Mouse (Mus musculus): ENCODE results near the gene Asic1. TPM values are rescaled to one million over a fixed set of nuclear protein-coding genes. Genes with fewer than 3 reads are reported as not detected.

Asic1 gene
- polyA plus RNA-seq, 1 experiment, result 2.0 TPM

DNA sequence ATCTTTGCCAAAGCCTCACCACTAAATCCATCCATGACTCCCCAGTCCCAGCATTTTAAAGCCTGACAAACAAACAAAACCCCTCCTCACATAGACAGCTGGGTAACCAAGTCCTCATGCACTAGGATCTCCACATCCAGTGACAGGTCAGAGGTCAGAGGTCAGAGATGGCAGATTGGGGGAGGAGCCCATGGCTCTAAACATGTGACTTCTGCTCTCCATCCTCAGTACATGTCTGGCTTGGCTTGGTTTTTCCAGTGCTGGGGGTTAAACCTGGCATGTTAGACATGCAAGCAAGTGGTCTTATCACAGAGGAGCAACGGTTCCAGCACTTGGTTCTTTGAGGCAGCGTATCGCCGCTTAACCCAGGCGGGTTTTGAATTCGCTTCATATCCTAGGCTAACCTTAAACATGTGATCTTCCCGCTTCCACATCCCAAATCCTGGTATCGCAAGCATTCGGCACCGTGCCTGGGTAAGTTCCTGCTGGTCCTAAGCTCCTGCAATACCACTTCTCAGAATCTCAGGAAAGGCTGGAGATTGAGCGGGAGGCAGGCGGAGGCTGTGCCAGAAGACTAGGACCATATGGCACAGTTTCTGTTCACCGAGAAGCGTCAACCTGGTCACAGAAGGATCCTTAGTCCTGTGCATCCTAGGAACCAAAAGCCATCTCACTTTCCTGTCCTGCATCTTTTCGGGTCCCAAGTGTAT, 8.9 kb upstream of the Asic1 start:
- Histone ChIP-seq H3K79me2 (ENCODE audit: control insufficient read depth, insufficient read depth) (no peaks in the 10 kb centered on the region), H3K27me3 (ENCODE audit: control insufficient read depth, insufficient read depth, insufficient read length) (no peaks in the 10 kb centered on the region), H3K36me3 (ENCODE audit: control insufficient read depth, insufficient read depth) (no peaks in the 10 kb centered on the region), H3K4me3 (no peak overlapping the region), H3ac (ENCODE audit: control insufficient read depth, insufficient read length) (no peak overlapping the region), H3K4me2 (ENCODE audit: low read depth) (no peak overlapping the region)
- TF ChIP-seq SRF (IDR thresholded peaks at IDR 0.05; ENCODE audit: control insufficient read depth, insufficient read length, low read depth), result no peak
- no peak for TF ChIP-seq POLR2A (IDR thresholded peaks at IDR 0.05; ENCODE audit: insufficient read length, low read depth)
- TF ChIP-seq MYOD1 (IDR thresholded peaks at IDR 0.05; ENCODE audit: control insufficient read depth in 1 of 3, insufficient read length in 2 of 3, low read depth in 2 of 3), result no peak
- no peak for TF ChIP-seq REST (IDR thresholded peaks at IDR 0.05; ENCODE audit: insufficient read depth, insufficient read length)
- TF ChIP-seq CEBPB (IDR thresholded peaks at IDR 0.05; ENCODE audit: insufficient read depth, poor library complexity, severe bottlenecking), result no peak
- TF ChIP-seq E2F4 (IDR thresholded peaks at IDR 0.05; ENCODE audit: insufficient read depth), result no peak
- no peak for TF ChIP-seq TCF3 (IDR thresholded peaks at IDR 0.05; ENCODE audit: insufficient read length, low read depth)
- TF ChIP-seq MAX (IDR thresholded peaks at IDR 0.05; ENCODE audit: low read depth), result no peak
- TF ChIP-seq TCF12 (IDR thresholded peaks at IDR 0.05; ENCODE audit: insufficient read depth, poor library complexity, severe bottlenecking), result no peak
- TF ChIP-seq MYOG (IDR thresholded peaks at IDR 0.05; ENCODE audit: control insufficient read depth in 1 of 3, insufficient read depth in 1 of 3, insufficient read length in 2 of 3, low read depth in 2 of 3), result no peak
- TF ChIP-seq POLR2AphosphoS2 (IDR thresholded peaks at IDR 0.05; ENCODE audit: insufficient read length, low read depth), result no peak
- TF ChIP-seq USF1 (IDR thresholded peaks at IDR 0.05; ENCODE audit: low read depth), result no peak

DNA sequence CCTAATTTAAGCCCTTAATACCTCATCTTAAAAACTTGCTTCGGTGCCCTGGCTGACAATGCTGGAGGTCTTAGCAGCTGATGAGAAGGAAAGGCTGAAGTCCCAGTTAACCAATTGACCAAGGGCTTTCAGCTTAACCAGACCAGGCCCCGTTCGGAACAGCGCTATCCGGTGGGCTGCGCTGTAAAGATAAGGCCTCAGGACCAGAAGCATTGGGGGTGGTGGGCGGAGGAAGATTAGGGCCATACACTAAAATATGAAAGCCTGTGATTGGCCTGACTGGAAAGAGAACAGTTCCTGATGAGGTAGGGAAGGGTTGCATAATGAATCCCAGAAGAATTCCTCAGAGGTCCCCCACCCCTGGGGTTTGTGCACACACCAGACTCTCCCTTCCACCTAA, 7.8 kb upstream of the Asic1 start:
- Histone ChIP-seq H3K79me2 (ENCODE audit: control insufficient read depth, insufficient read depth) (no peaks in the 10 kb centered on the region), H3K4me2 (ENCODE audit: low read depth) (no peak overlapping the region), H3ac (ENCODE audit: control insufficient read depth, insufficient read length) (no peak overlapping the region), H3K27me3 (ENCODE audit: control insufficient read depth, insufficient read depth, insufficient read length) (no peaks in the 10 kb centered on the region), H3K36me3 (ENCODE audit: control insufficient read depth, insufficient read depth) (no peaks in the 10 kb centered on the region), H3K4me3 (no peak overlapping the region)
- TF ChIP-seq MAX (IDR thresholded peaks at IDR 0.05; ENCODE audit: low read depth) (no peak), MYOD1 (IDR thresholded peaks at IDR 0.05; ENCODE audit: control insufficient read depth in 1 of 3, insufficient read length in 2 of 3, low read depth in 2 of 3) (no peak), REST (IDR thresholded peaks at IDR 0.05; ENCODE audit: insufficient read depth, insufficient read length) (no peak), TCF3 (IDR thresholded peaks at IDR 0.05; ENCODE audit: insufficient read length, low read depth) (no peak), USF1 (IDR thresholded peaks at IDR 0.05; ENCODE audit: low read depth) (no peak), E2F4 (IDR thresholded peaks at IDR 0.05; ENCODE audit: insufficient read depth) (no peak), POLR2AphosphoS2 (IDR thresholded peaks at IDR 0.05; ENCODE audit: insufficient read length, low read depth) (no peak), POLR2A (IDR thresholded peaks at IDR 0.05; ENCODE audit: insufficient read length, low read depth) (no peak), SRF (IDR thresholded peaks at IDR 0.05; ENCODE audit: control insufficient read depth, insufficient read length, low read depth) (no peak), TCF12 (IDR thresholded peaks at IDR 0.05; ENCODE audit: insufficient read depth, poor library complexity, severe bottlenecking) (no peak), CEBPB (IDR thresholded peaks at IDR 0.05; ENCODE audit: insufficient read depth, poor library complexity, severe bottlenecking) (no peak), MYOG (IDR thresholded peaks at IDR 0.05; ENCODE audit: control insufficient read depth in 1 of 3, insufficient read depth in 1 of 3, insufficient read length in 2 of 3, low read depth in 2 of 3) (no peak)

DNA sequence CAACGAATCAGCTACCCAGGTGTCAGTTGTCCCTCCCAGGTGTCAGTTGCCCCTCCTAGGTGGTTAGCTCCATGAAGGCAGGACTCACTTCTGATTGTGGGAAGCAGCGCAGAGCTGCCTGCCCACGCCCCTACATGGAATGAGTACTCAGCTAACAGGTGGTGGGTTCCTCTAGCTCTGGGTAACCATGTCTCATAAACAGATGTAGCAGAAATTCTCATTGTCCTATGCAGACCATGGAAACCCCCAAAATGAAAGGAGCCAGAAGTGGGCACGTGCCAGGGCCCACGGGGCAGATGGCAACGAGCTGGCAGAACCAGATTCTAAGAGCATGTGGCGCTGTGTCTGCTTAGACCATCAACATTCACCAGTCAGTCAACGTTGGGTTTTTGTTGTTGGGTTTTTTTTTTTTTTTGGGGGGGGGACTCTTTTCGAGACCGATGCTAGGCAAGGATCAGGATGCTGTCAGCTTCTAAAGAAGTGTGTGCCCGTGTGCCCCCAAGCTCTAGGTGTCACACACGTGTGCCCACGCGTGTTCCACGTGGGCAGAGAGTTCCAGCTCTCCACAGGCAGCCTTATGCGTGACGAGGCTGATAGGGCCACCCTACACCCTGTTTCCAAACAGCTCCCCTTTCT, 6.1 kb upstream of the Asic1 start:
- Histone ChIP-seq H3K79me2 (ENCODE audit: control insufficient read depth, insufficient read depth) (no peaks in the 10 kb centered on the region), H3K36me3 (ENCODE audit: control insufficient read depth, insufficient read depth) (no peaks in the 10 kb centered on the region), H3ac (ENCODE audit: control insufficient read depth, insufficient read length) (peak overlapping the region; percentile 27), H3K4me2 (ENCODE audit: low read depth) (peak overlapping the region; percentile 96), H3K4me3 (peak overlapping the region; percentile 21), H3K27me3 (ENCODE audit: control insufficient read depth, insufficient read depth, insufficient read length) (no peaks in the 10 kb centered on the region)
- TF ChIP-seq TCF12 (IDR thresholded peaks at IDR 0.05; ENCODE audit: insufficient read depth, poor library complexity, severe bottlenecking) (peak; percentile 23), SRF (IDR thresholded peaks at IDR 0.05; ENCODE audit: control insufficient read depth, insufficient read length, low read depth) (no peak), CEBPB (IDR thresholded peaks at IDR 0.05; ENCODE audit: insufficient read depth, poor library complexity, severe bottlenecking) (no peak), MAX (IDR thresholded peaks at IDR 0.05; ENCODE audit: low read depth) (no peak), MYOD1 (IDR thresholded peaks at IDR 0.05; ENCODE audit: control insufficient read depth in 1 of 3, insufficient read length in 2 of 3, low read depth in 2 of 3) (peak in 2 of 3 experiments; percentile 81 to 82), TCF3 (IDR thresholded peaks at IDR 0.05; ENCODE audit: insufficient read length, low read depth) (peak; percentile 16), USF1 (IDR thresholded peaks at IDR 0.05; ENCODE audit: low read depth) (peak; percentile 9), MYOG (IDR thresholded peaks at IDR 0.05; ENCODE audit: control insufficient read depth in 1 of 3, insufficient read depth in 1 of 3, insufficient read length in 2 of 3, low read depth in 2 of 3) (peak in 2 of 3 experiments; percentile 17 to 82), POLR2A (IDR thresholded peaks at IDR 0.05; ENCODE audit: insufficient read length, low read depth) (peak; percentile 81), E2F4 (IDR thresholded peaks at IDR 0.05; ENCODE audit: insufficient read depth) (no peak), REST (IDR thresholded peaks at IDR 0.05; ENCODE audit: insufficient read depth, insufficient read length) (no peak), POLR2AphosphoS2 (IDR thresholded peaks at IDR 0.05; ENCODE audit: insufficient read length, low read depth) (peak; percentile 76)

DNA sequence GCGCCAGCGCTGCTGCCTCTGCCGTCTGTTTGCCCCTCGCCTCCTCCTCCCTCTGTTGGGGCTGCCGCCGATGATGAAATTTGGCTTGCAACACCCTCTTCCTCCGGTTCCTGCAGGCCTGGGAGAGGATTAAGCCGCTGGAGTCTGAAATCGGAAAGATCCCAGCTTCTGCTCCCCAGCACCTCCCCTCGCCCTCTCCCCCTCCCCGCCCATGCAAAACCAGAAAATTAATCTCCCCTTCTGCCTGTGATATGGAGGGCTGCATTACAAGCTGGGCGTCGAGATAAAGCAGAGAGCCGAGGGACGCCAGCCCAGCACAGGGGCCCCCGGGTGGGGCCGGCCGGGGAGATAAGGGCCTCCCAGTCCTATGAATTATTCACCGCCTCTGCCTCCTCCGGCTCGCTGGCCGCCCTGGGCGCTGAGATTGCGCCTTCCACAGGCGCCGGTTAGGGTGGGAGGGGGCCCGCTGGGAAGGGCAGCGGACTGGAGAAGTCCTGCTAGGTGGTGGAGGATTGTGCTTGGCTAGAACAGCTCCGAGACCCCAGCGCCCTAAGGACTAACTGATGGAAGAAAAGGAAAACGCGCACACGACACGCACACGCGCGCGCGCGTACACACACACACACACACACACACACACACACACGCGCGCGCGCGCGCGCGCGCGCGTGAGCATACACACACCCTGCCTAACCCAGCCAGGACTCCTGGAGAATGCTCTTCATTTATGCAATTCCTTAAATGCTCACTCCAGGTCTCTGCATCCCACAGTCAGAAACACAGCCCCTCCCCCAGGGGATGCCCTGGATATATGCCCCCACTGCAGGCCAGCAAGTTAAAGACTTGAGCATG, 5.3 kb upstream of the Asic1 start:
- TF ChIP-seq CEBPB (IDR thresholded peaks at IDR 0.05; ENCODE audit: insufficient read depth, poor library complexity, severe bottlenecking), result peak; percentile 88
- no peak for TF ChIP-seq SRF (IDR thresholded peaks at IDR 0.05; ENCODE audit: control insufficient read depth, insufficient read length, low read depth)
- peak in 1 of 3 experiments; percentile 41 for TF ChIP-seq MYOG (IDR thresholded peaks at IDR 0.05; ENCODE audit: control insufficient read depth in 1 of 3, insufficient read depth in 1 of 3, insufficient read length in 2 of 3, low read depth in 2 of 3)
- Histone ChIP-seq H3K27me3 (ENCODE audit: control insufficient read depth, insufficient read depth, insufficient read length) (peaks cover 2% of the 10 kb centered on the region), H3K79me2 (ENCODE audit: control insufficient read depth, insufficient read depth) (no peaks in the 10 kb centered on the region), H3K4me3 (peak overlapping the region; percentile 21), H3K4me2 (ENCODE audit: low read depth) (peak overlapping the region; percentile 96), H3ac (ENCODE audit: control insufficient read depth, insufficient read length) (peak overlapping the region; percentile 27), H3K36me3 (ENCODE audit: control insufficient read depth, insufficient read depth) (no peaks in the 10 kb centered on the region)

Data from myocyte (in vitro differentiated cells).